Mouse (Mus musculus) limb, embryonic 11.5 days (tissue): Measurements from ENCODE around the gene Prpmp5. TPM values are rescaled to one million over a fixed set of nuclear protein-coding genes. Genes with fewer than 3 reads are reported as not detected.
"Not testable (repeated sequence)": the region's sequence is repeated elsewhere in the genome, so short reads cannot be mapped to it uniquely, and the experiment has no call there.

ENCODE experiments used
- ATAC-seq: fragments of 200-750 bp; cut with Nextera tagmentation; 2 replicates; pipeline ENCODE4 v1.8.0; 2017; ENCODE audit warnings: low read depth; ENCODE audit not compliant: insufficient number of reproducible peaks, low FRiP score, low TSS enrichment
- DNase-seq: peaks from one replicate; pipeline ENCODE4 v3.0.0-alpha.2; 2015; ENCODE audit warnings: low spot score
- H3K27ac ChIP-seq: fragments of 300-500 bp; sonication (generic); replicated peaks from 2 replicates; pipeline ENCODE4 v1.5.1; 2014; ENCODE audit warnings: low read depth, mild to moderate bottlenecking, low read length
- H3K27me3 ChIP-seq: fragments of 300-500 bp; sonication (generic); 2 replicates; pipeline ENCODE4 v1.6.1; 2014; ENCODE audit warnings: mild to moderate bottlenecking, low read length, mixed read lengths; ENCODE audit not compliant: control insufficient read depth, insufficient read depth
- H3K36me3 ChIP-seq: fragments of 300-500 bp; sonication (generic); 2 replicates; pipeline ENCODE4 v1.6.1; 2014; ENCODE audit warnings: mild to moderate bottlenecking, low read length, moderate library complexity, mixed read lengths; ENCODE audit not compliant: control insufficient read depth, insufficient read depth
- H3K4me1 ChIP-seq: fragments of 300-500 bp; sonication (generic); 2 replicates; pipeline ENCODE4 v1.6.1; 2014; ENCODE audit warnings: low read length, mixed read lengths; ENCODE audit not compliant: control insufficient read depth, insufficient read depth
- H3K4me2 ChIP-seq: fragments of 300-500 bp; sonication (generic); 2 replicates; pipeline ENCODE4 v1.6.1; 2014; ENCODE audit warnings: low read depth, mild to moderate bottlenecking, moderate library complexity; ENCODE audit not compliant: severe bottlenecking
- H3K4me3 ChIP-seq: fragments of 300-500 bp; sonication (generic); 2 replicates; pipeline ENCODE4 v1.5.1; 2014; ENCODE audit warnings: low read depth, low read length
- H3K9ac ChIP-seq: fragments of 300-500 bp; sonication (generic); 2 replicates; pipeline ENCODE4 v1.6.1; 2014; ENCODE audit warnings: mild to moderate bottlenecking, low read length
- H3K9me3 ChIP-seq: fragments of 300-500 bp; sonication (generic); 2 replicates; pipeline ENCODE4 v1.6.1; 2016; ENCODE audit warnings: low read length; ENCODE audit not compliant: control insufficient read depth
- WGBS: fragments of 180-500 bp; shearing (Covaris S2); extraction: QIAGEN DNeasy Blood & Tissue Kit; methylation state at CpG from one replicate; pipeline ENCODE4 v1.1.7; 2014; 5-methylcytosine and 5-hydroxymethylcytosine counted together
- polyA plus RNA-seq: library from polyadenylated mRNA; unstranded; fragments of >200 nt; fragmentation: Nextera tagmentation; extraction: Ambion mirVana; gene quantifications from 2 replicates; pipeline ENCODE4 v1.2.1, GENCODE M21; 2014

The Prpmp5 gene
- polyA plus RNA-seq = not detected in 2 replicates

- not testable (repeated sequence) for DNase-seq, H3K4me3 ChIP-seq, H3K4me1 ChIP-seq, ATAC-seq, H3K27me3 ChIP-seq, H3K36me3 ChIP-seq, H3K27ac ChIP-seq, H3K4me2 ChIP-seq, H3K9me3 ChIP-seq, H3K9ac ChIP-seq
Observed at GRCm38 (mm10) chr6:132314657-132315056, at the start of gene Prpmp5. Prpmp5 (minus strand) TSS chr6:132314757.

DNA sequence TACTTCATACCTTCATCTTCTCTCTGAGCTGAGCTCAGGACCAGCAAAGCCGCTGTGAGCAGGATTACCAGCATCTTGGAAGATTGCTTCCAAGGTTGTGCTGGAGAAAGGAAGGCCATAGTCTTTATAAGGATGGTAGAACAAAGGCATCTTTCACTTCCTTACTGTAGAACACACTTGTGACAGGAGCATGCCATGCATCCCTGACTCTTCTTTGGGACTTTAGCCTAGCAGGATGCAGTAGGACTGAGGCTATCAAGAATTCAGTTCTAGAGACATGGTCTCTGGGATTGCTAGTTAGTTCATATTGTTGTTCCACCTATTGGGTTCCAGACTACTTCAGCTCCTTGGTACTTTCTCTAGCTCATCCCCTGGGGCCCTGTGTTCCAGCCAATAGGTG, 49.5 kb upstream of the Prpmp5 start, which contains the start of gene Gm8882:
Gene Gm8882, minus strand, starts transcription at position 101 of the 400 bp plus-strand sequence.
- 83% methylated on average over 1 of the region's 1 CpGs for WGBS
- not testable (repeated sequence) for H3K4me2 ChIP-seq

More for the DNA sequence above, 49.5 kb upstream of the Prpmp5 start, which contains the start of gene Gm8882:
- H3K9me3 ChIP-seq, ATAC-seq, H3K36me3 ChIP-seq, H3K27me3 ChIP-seq, H3K27ac ChIP-seq, H3K9ac ChIP-seq, H3K4me3 ChIP-seq, DNase-seq, H3K4me1 ChIP-seq: not testable (repeated sequence)

Other genes with a start within 250 kb of the Prpmp5 start
- gene Prb1, start 104.2 kb downstream of the Prpmp5 start, polyA plus RNA-seq = not detected in 2 replicates
- gene Gm8882, start 49.4 kb upstream of the Prpmp5 start, polyA plus RNA-seq = not detected in 2 replicates